Mouse (Mus musculus) left cerebral cortex, adult 9 months (tissue): ENCODE measurements around the gene Ppan.

Experiments used
- DNase-seq, 2 experiments: peaks; one replicate each; pipeline ENCODE4 v3.0.0; 2022; ENCODE audit warnings: low spot score in 2 of 2

Ppan gene

GRCm38 (mm10) chr9:20878710-20879065 lies 9.3 kb upstream of the Ppan start:
- no peak for DNase-seq

- DNase-seq: no peak
These were observed 8.7 kb upstream of the Ppan start, which contains the start of gene Angptl6 for GRCm38 (mm10) chr9:20879097-20879792. Gene Angptl6 (minus strand): TSS chr9:20879727.

GRCm38 (mm10) chr9:20886563-20886962 lies 1.4 kb upstream of the Ppan start:
- DNase-seq: no peak

GRCm38 (mm10) chr9:20887191-20887590 lies 784 bp upstream of the Ppan start:
- no peak for DNase-seq

- no peak for DNase-seq
These were observed 401 bp downstream of the Ppan start for GRCm38 (mm10) chr9:20888386-20888765.

- DNase-seq: no peak
These were observed 1.5 kb downstream of the Ppan start for GRCm38 (mm10) chr9:20889185-20890141.

GRCm38 (mm10) chr9:20890411-20890810 lies 2.4 kb downstream of the Ppan start:
- DNase-seq: no peak

GRCm38 (mm10) chr9:20891339-20892103 lies 3.5 kb downstream of the Ppan start:
- no peak for DNase-seq

GRCm38 (mm10) chr9:20892104-20892653 lies 4.2 kb downstream of the Ppan start:
- DNase-seq: no peak

GRCm38 (mm10) chr9:20893069-20893468 lies 5.1 kb downstream of the Ppan start:
- no peak for DNase-seq

GRCm38 (mm10) chr9:20893590-20894343 lies 5.8 kb downstream of the Ppan start:
- no peak for DNase-seq

GRCm38 (mm10) chr9:20894629-20895028 lies 6.7 kb downstream of the Ppan start:
- no peak for DNase-seq

GRCm38 (mm10) chr9:20895382-20895781 lies 7.4 kb downstream of the Ppan start:
- DNase-seq: no peak

- no peak for DNase-seq
These were observed 9.9 kb downstream of the Ppan start for GRCm38 (mm10) chr9:20897736-20898510.

- peak in 1 of 2 experiments; percentile 83 for DNase-seq
These were observed 10.6 kb downstream of the Ppan start, which contains the start of gene Eif3g for GRCm38 (mm10) chr9:20898511-20899073. Gene Eif3g (minus strand): TSS chr9:20898623.

- DNase-seq: peak in 1 of 2 experiments; percentile 43
These were observed 13.6 kb downstream of the Ppan start for GRCm38 (mm10) chr9:20901466-20902173.

- DNase-seq: no peak
These were observed 14.2 kb downstream of the Ppan start for GRCm38 (mm10) chr9:20902174-20902491.

GRCm38 (mm10) chr9:20909948-20910347 lies 22.0 kb downstream of the Ppan start:
- DNase-seq: peak in 1 of 2 experiments; percentile 62

GRCm38 (mm10) chr9:20916160-20916559 lies 28.2 kb downstream of the Ppan start:
- DNase-seq: no peak
